Mouse (Mus musculus): Measurements from ENCODE around the gene Lamp2. TPM values are rescaled to one million over a fixed set of nuclear protein-coding genes. Genes with fewer than 3 reads are reported as not detected.
"Not testable (repeated sequence)": the region's sequence is repeated elsewhere in the genome, so short reads cannot be mapped to it uniquely, and the experiment has no call there.

Lamp2 gene
- total and polyA plus RNA-seq, 2 experiments from 2014 or later = 53.5 to 62.5 TPM

DNA sequence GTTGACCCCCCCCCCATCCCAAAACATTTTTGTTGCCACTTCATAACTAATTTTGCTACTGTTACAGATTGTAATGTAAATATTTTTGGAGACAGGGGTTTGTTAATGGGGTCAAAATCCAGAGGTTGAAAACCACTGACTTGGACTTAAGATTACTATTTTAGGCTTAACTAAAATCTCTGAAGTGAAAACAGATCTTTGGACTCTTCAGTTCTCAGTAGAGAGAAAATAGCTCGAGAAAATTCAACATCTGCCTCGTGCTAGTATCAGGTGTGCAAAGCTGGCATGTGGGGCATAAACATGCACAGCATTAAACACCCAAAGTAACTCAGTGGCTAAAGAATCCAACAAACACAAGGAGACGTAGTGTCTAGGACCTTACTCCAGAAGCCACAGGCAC is 55.6 kb downstream of the Lamp2 start:
- WGBS = 89% methylated on average over 3 of the region's 3 CpGs
- H3K36me3 ChIP-seq (ENCODE audit: insufficient read depth) = no peaks in the 10 kb centered on the region
- no peak overlapping the region for H3K4me3 ChIP-seq (ENCODE audit: low read depth, low read length)
- H3K27ac ChIP-seq (ENCODE audit: low read depth, low read length) = no peak overlapping the region
- H3K9ac ChIP-seq = no peak overlapping the region
- no peaks in the 10 kb centered on the region for H3K27me3 ChIP-seq (ENCODE audit: insufficient read depth, low read length)
- H3K9me3 ChIP-seq (ENCODE audit: low read length) = no peaks in the 10 kb centered on the region
- H3K4me2 ChIP-seq (ENCODE audit: low read depth) = no peak overlapping the region
- ATAC-seq (no peak), DNase-seq (no peak)
- TF ChIP-seq CTCF (IDR thresholded peaks at IDR 0.05; ENCODE audit: low read depth) = no peak
- H3K4me1 ChIP-seq (ENCODE audit: insufficient read depth) = no peaks in the 10 kb centered on the region

DNA sequence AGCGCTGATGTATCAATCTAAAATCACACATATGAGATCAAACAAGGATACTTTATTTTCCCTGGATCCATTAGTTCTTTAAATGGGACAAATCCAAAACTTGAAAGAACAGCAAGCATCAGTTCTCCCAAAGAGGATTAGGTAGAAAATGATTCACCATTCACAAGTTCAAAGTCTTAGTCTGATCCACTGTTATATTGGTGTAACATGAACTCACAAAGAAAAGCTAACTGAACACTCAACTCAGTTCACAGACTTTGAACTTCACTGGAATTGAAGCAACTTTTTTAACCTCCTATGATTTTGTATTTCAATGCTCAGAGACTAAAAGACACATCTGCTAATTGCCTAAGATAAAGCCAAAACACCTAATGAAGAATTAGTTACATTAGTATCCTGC is 56.6 kb downstream of the Lamp2 start:
- TF ChIP-seq CTCF (IDR thresholded peaks at IDR 0.05; ENCODE audit: low read depth) = no peak
- no peaks in the 10 kb centered on the region for H3K9me3 ChIP-seq (ENCODE audit: low read length)
- WGBS = 89% methylated on average over 1 of the region's 1 CpGs

DNA sequence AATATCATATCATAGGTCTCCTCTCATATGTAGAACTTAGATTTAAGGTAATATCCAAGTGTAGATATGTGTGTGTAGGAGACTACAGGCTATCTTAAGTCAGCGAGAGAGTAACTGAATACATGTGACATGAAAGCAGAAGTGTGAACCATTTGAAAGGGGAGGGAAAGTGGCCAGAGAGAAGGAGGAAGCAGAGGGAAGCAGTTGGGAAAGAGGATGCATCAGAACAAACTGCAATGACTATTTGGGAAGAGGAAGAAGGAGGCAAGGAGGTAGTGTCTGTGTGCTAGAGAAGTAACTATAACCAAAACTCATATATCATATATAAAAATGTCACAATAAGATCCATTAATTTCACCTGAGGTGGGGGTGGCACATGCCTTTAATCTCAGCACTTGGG is 83.1 kb downstream of the Lamp2 start:
- not testable (repeated sequence) for H3K27me3 ChIP-seq (ENCODE audit: insufficient read depth, low read length); H3K27ac ChIP-seq (ENCODE audit: low read depth, low read length); H3K4me2 ChIP-seq (ENCODE audit: low read depth); H3K9me3 ChIP-seq (ENCODE audit: low read length); DNase-seq; H3K4me1 ChIP-seq (ENCODE audit: insufficient read depth); H3K36me3 ChIP-seq (ENCODE audit: insufficient read depth); H3K4me3 ChIP-seq (ENCODE audit: low read depth, low read length); ATAC-seq; H3K9ac ChIP-seq
- 97% methylated on average over 1 of the region's 1 CpGs for WGBS

More for the DNA sequence above, 56.6 kb downstream of the Lamp2 start:
- H3K36me3 ChIP-seq (ENCODE audit: insufficient read depth) = no peaks in the 10 kb centered on the region
- H3K4me3 ChIP-seq (ENCODE audit: low read depth, low read length) = no peak overlapping the region
- no peak overlapping the region for H3K4me2 ChIP-seq (ENCODE audit: low read depth)
- no peaks in the 10 kb centered on the region for H3K4me1 ChIP-seq (ENCODE audit: insufficient read depth)
- H3K27me3 ChIP-seq (ENCODE audit: insufficient read depth, low read length) = no peaks in the 10 kb centered on the region
- DNase-seq (no peak), ATAC-seq (no peak)
- no peak overlapping the region for H3K27ac ChIP-seq (ENCODE audit: low read depth, low read length)
- no peak overlapping the region for H3K9ac ChIP-seq

DNA sequence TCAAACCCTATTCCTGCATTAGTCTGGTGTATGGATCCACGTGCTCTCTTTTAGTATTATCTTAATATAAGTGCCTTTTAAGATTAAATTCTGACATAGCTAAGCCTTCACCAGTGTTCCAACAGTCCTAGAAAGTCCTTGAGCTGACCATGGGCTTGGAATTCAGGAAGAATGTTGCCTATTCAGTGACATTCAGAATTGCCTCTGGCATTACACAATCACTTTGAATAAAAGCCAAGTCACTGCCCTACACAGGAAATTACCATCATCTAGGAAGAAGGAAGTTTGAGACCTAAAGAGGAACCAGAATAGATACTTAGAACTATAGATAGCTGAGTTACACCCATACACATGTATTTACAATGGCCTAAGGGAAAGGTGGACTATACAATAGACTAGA is 91.6 kb downstream of the Lamp2 start:
- H3K27ac ChIP-seq (ENCODE audit: low read depth, low read length); H3K4me2 ChIP-seq (ENCODE audit: low read depth); H3K9ac ChIP-seq; ATAC-seq; H3K36me3 ChIP-seq (ENCODE audit: insufficient read depth); DNase-seq; H3K9me3 ChIP-seq (ENCODE audit: low read length); H3K4me3 ChIP-seq (ENCODE audit: low read depth, low read length); H3K27me3 ChIP-seq (ENCODE audit: insufficient read depth, low read length); H3K4me1 ChIP-seq (ENCODE audit: insufficient read depth): not testable (repeated sequence)
- 73% methylated on average over 1 of the region's 1 CpGs for whole genome bisulfite sequencing

DNA sequence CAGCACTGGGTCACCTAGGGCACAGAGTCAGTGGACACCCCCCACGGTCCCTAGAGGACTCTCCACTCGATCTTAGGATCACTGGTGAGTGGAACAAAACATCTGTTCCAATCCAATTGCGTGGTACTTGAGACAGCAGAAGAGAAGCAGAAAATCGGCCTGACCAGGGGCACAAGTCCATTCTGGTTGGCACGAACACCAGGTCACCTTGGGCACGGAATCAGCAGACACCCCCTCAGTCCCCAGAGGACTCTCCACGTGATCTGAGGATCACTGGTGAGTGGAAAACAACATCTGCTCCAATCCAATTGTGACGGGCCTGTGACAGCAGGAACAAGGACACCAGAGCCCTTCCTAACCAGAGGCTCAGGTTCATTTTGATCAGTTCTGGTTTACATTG is 94.2 kb downstream of the Lamp2 start:
- no peak for ATAC-seq
- no peak overlapping the region for H3K9ac ChIP-seq

More for the DNA sequence above, 94.2 kb downstream of the Lamp2 start:
- H3K27ac ChIP-seq (ENCODE audit: low read depth, low read length) = no peak overlapping the region
- WGBS = 74% methylated on average over 8 of the region's 8 CpGs
- no peak overlapping the region for H3K4me2 ChIP-seq (ENCODE audit: low read depth)
- no peak overlapping the region for H3K4me3 ChIP-seq (ENCODE audit: low read depth, low read length)
- H3K36me3 ChIP-seq (ENCODE audit: insufficient read depth) = no peaks in the 10 kb centered on the region
- H3K4me1 ChIP-seq (ENCODE audit: insufficient read depth) = no peaks in the 10 kb centered on the region
- no peaks in the 10 kb centered on the region for H3K27me3 ChIP-seq (ENCODE audit: insufficient read depth, low read length)
- no peaks in the 10 kb centered on the region for H3K9me3 ChIP-seq (ENCODE audit: low read length)
- DNase-seq = no peak
- TF ChIP-seq CTCF (IDR thresholded peaks at IDR 0.05; ENCODE audit: low read depth) = no peak

Other genes with a start within 250 kb of the Lamp2 start
- 12.1 and 20.7 TPM in 2 replicates for gene Tmem255a, start 204.0 kb downstream of the Lamp2 start, total RNA-seq (2014; rRNA removed)
- gene Tmem255a, start 204.0 kb downstream of the Lamp2 start, polyA plus RNA-seq (2015; fragmentation: Nextera tagmentation; extraction: Ambion mirVana) = 13.0 and 17.5 TPM in 2 replicates
- gene Atp1b4, start 140.3 kb downstream of the Lamp2 start, total RNA-seq (2014; rRNA removed) = 0.15 TPM in 1 of 2 replicates, not detected in the other
- gene Atp1b4, start 140.3 kb downstream of the Lamp2 start, polyA plus RNA-seq (2015; fragmentation: Nextera tagmentation; extraction: Ambion mirVana) = not detected in 2 replicates
- 21.8 and 28.6 TPM in 2 replicates for gene Cul4b, start 119.7 kb upstream of the Lamp2 start, total RNA-seq (2014; rRNA removed)
- 11.7 and 13.8 TPM in 2 replicates for gene Cul4b, start 119.7 kb upstream of the Lamp2 start, polyA plus RNA-seq (2015; fragmentation: Nextera tagmentation; extraction: Ambion mirVana)
- 77.9 and 98.0 TPM in 2 replicates for gene Mcts1, start 144.1 kb upstream of the Lamp2 start, total RNA-seq (2014; rRNA removed)
- 174 and 215 TPM in 2 replicates for gene Mcts1, start 144.1 kb upstream of the Lamp2 start, polyA plus RNA-seq (2015; fragmentation: Nextera tagmentation; extraction: Ambion mirVana)
- gene C1galt1c1, start 178.6 kb upstream of the Lamp2 start, total RNA-seq (2014; rRNA removed) = 17.1 and 24.5 TPM in 2 replicates
- gene C1galt1c1, start 178.6 kb upstream of the Lamp2 start, polyA plus RNA-seq (2015; fragmentation: Nextera tagmentation; extraction: Ambion mirVana) = 21.9 and 22.4 TPM in 2 replicates